Mouse (Mus musculus) cortical plate, adult 2 months (tissue): ENCODE results near the gene Mars2.

Source experiments
- CTCF ChIP-seq: fragments of 200-500 bp; IDR thresholded peaks from 2 replicates; pipeline ENCODE4 v1.5.1; 2011; ENCODE audit warnings: mild to moderate bottlenecking, control low read depth, low read length; ENCODE audit not compliant: insufficient read depth; ENCODE audit errors: extremely low read depth
- POLR2A ChIP-seq: fragments of 200-500 bp; IDR thresholded peaks from 2 replicates; pipeline ENCODE4 v1.6.1; 2011; ENCODE audit warnings: mild to moderate bottlenecking, low read length, control low read depth; ENCODE audit not compliant: insufficient read depth; ENCODE audit errors: extremely low read depth

DNA sequence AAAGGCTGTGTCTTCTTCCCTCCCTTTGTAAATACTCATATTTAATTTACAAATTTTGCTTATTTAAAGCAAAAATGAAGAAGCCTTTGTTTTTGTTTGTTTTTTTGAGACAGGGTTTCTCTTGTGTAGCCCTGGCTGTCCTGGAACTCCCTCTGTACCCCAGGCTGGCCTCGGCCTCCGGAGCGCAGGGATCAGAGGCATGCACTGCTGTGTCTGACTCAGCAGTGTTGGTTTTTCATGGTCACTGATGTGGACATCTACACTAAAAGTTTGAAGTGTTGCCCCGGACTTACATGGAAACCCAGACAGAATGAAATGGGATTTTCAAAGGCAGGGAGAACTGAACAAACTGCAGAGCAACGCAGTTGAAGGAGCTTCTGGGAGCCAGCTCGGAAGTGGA, 29.4 kb upstream of the Mars2 start:
- no peak for TF ChIP-seq POLR2A
- TF ChIP-seq CTCF = no peak
